Mouse (Mus musculus): ENCODE data around the gene Olfr571.

Olfr571 gene

DNA sequence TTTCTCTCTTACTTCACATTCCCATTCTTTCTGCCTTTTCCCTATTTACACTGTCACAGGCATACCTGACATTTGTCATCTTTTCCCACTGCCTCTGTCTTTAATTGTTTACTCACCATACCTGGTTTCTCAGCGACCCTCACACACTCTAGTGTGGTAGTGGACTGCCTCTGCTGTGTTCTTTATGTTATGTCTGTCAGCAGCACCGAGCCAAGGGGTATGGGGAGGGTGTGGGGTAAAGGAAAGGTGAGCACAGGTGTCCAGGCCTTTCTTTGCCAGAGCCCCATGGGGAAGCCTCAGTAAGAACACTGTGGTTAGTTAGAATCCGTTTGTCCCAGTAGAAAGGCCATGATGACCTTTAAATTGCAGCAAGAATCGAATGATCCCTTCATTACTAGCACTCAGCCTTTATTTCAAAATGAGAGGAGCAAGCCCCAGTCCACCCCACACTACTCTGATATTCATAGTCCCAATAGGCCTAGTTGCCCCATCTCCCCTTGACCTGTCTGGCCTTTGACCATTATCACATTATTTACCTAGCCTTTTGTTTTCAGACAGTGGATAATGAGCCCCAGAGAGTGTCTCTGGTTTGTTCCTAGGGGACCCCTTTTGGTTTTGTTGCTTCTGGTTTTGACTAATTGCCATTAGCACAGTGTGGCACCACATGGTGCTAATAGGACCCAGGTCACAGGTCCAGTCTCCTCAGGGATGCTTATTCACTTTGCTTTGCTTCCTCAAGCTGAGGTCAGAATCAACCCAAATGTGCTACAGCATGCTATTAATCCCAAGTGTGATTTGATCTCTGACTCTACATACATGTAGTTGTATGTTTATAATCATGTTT, at the start of gene Olfr571:
TSS of gene Olfr571 (minus strand) at position 505 of the 844 bp plus-strand sequence.
- DNase-seq, result no peak

GRCm38 (mm10) chr7:102962360-102962759, 45.0 kb upstream of the Olfr571 start, which contains the start of gene Olfr576:
Gene Olfr576, plus strand, starts transcription at chr7:102962660.
- no peak for DNase-seq

DNA sequence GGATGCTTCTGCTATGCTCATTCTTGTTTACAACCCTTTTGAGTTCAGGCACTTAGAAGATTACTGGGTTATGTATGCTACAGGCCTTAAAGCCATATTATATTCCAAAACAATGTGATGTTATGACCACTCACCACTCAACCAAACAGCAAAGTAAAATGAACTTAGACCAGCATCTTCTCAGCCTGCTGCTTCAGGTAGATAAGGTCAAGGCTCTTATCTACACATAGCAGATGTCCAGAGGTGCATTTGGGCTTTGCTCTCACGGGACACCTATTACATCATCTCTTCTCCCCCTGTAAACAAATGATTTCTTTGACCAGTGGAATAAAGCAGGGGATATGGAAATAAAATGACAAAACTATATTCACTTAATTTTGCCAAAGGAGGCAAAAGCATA, 41.3 kb upstream of the Olfr571 start, which contains the start of gene Olfr575:
TSS of gene Olfr575 (minus strand) at position 183 of the 400 bp plus-strand sequence.
- DNase-seq, result no peak

DNA sequence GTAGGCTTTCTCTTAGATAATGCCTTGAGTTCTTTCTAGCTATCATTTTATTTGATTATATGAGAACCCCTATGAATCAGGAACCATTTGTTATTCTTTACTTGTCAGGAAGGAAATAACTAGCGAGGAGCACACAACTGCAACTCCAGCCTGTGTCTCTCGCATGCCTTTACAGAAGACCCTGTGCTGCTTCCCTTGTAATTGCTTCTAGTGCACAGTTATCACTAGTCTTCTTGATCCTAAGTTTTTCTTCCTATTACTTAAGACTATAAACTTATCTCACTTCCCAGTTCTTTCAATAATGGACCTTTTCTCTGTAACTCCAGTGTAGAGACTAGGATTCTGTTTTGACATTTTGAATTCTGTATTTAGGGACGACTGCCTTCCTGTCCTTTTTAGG, 40.8 kb upstream of the Olfr571 start:
- DNase-seq, result no peak

DNA sequence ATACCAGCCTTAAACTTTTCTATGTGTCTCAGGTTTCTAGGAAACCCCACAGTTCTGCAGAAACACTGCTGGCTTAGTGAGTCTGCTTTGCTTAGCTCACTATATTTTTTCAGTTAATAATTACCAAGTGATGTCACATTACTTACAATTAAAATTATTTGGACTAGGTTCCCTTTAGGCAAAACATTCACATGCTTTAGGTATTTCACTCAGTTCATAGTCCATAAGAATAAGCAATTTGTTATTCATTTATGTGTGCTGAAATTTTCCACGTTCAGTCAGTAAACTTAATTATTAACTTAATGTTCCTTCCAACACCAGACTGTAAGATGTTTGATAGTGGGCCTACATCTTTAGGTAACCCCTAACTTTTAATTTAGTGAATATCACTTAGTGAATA, 33.4 kb upstream of the Olfr571 start:
- no peak for DNase-seq

- DNase-seq, result no peak
Measured at GRCm38 (mm10) chr7:102948167-102948566, 30.8 kb upstream of the Olfr571 start, which contains the start of gene Olfr574. Gene Olfr574, plus strand, starts transcription at chr7:102948467.

GRCm38 (mm10) chr7:102943417-102943816, 26.1 kb upstream of the Olfr571 start:
- DNase-seq, result no peak

DNA sequence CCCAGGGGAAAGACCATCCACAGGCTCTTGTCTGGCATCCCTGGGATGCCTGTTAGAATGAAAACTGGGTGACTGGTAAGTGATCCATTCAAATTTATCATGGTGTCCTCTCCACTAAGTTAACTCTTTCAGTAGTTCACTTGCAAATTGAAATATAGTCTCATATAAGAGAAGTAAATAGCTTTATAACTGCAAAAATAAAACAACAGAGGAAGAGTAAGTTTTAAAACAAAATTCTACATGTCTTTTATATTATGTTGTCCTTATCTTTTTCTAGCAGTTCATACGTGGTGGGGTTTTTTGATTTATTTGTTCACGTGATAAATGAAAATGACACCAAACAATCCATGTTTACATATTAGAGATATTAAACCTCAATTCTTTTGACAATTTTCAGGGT, 25.1 kb upstream of the Olfr571 start, which contains the start of gene Olfr573-ps1:
TSS of gene Olfr573-ps1 (minus strand) at position 101 of the 400 bp plus-strand sequence.
- DNase-seq, result no peak

- DNase-seq, result no peak
Measured at GRCm38 (mm10) chr7:102927105-102927504, 9.8 kb upstream of the Olfr571 start.

- DNase-seq, result no peak
Measured at GRCm38 (mm10) chr7:102924109-102924508, 6.8 kb upstream of the Olfr571 start, which contains the start of gene Olfr572. Gene Olfr572, plus strand, starts transcription at chr7:102924409.

DNA sequence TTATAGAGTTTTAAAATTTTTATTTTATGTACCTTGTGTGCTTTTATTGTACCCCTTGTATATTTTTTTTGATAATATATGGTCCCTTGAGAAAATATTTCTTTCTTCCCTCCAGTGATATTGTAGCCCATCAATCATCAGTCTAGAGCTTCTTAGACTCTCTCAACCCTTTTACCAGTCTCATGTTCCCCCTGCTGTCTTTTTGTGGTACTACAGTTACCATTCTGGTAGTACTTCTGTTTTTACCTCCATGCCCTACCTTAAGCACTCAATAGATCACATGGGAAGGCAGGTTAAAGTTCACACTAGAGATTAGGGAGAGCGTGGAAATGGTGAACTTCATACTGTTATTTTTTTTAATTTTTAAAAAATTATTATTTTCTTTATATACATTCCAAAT, 2.3 kb upstream of the Olfr571 start:
- DNase-seq, result no peak

GRCm38 (mm10) chr7:102916405-102916804, 931 bp downstream of the Olfr571 start:
- no peak for DNase-seq

DNA sequence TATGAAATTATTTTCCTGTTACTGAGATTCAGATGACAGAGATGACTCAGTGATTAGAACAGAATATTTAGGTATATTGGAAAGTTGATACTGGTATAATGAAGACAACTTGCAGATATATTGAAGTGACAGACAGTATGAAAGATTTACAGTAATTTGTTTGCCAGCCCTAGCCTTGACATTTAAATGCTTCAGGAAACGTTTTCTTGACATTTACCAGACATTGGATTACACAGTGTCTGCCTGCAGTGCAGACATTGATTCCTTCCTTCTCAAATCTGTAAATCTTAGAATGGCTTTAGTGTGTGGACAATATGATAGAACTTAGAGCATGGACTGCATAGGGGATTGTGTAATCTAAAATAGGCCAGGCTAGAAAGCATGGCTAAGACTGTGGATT, 2.1 kb downstream of the Olfr571 start:
- DNase-seq, result no peak

- no peak for DNase-seq
Measured at GRCm38 (mm10) chr7:102890782-102891181, 26.6 kb downstream of the Olfr571 start, which contains the start of gene Olfr569. Gene Olfr569, minus strand, starts transcription at chr7:102890882.

GRCm38 (mm10) chr7:102876822-102877221, 40.5 kb downstream of the Olfr571 start, which contains the start of gene Olfr568:
Gene Olfr568, plus strand, starts transcription at chr7:102877122.
- DNase-seq, result no peak

GRCm38 (mm10) chr7:102858665-102859064, 58.7 kb downstream of the Olfr571 start, which contains the start of gene Olfr566:
Gene Olfr566, minus strand, starts transcription at chr7:102858765.
- no peak for DNase-seq

DNA sequence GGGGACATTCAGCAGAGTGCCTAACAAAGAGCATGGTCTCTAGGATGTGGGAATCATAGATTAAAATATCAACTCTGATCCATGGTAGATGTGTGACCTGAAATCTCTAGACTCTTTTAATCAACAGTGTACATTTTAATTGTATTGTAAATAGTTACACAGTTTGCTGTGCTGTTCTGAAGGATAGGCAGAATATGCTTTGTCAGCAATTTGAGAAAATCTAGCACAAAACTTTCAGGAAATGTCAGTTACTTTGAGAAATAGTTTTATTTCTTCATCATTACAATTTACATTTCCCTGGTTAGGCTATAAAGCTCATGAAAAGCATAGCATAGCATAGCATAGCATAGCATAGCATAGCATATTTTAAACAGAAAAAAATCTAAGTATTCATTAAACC, 61.5 kb downstream of the Olfr571 start:
- no peak for DNase-seq
